Mouse (Mus musculus): Measurements from ENCODE around the gene Pcsk4. TPM values are rescaled to one million over a fixed set of nuclear protein-coding genes. Genes with fewer than 3 reads are reported as not detected.

The Pcsk4 gene
- polyA plus RNA-seq, 1 experiment from 2014 or later = 5.4 TPM

DNA sequence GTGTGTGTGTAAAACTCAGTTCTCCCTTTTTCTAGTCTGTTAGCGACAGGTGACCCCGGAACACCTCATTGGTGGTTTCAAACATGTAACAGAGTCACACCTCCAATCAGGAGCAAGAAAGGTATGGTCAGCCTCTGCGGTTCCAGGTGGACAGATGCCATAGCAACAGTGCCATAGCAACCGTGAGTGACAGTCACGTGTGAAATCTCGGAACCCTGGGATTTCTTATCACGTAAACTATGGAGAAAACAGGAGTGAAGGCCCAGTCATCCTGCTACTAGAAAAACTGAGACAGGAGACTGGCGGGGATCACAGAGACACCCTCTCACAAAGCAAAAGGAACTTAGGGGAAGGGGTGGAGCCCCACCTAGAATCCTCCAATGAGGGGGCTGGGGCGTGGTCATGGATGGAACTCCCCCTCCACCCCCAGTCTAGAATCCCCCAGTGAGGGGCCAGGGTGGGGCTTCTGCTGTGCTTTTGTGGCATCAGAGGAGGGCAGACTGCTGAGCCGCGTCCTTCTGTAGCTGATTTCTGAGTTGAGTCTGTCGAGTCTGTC is 42.2 kb upstream of the Pcsk4 start:
- WGBS = 4% methylated on average over 12 of the region's 12 CpGs

GRCm38 (mm10) chr10:80369995-80370747 is 40.9 kb upstream of the Pcsk4 start:
- H3K27me3 ChIP-seq (ENCODE audit: insufficient read depth, low read length) = no peaks in the 10 kb centered on the region
- no peak overlapping the region for H3K4me3 ChIP-seq (replicated peaks; ENCODE audit: low read depth, low read length)
- H3K9ac ChIP-seq (ENCODE audit: low read depth, low read length) = no peak overlapping the region
- ATAC-seq (replicated peaks; ENCODE audit: low FRiP score, low read depth) = no peak
- no peak overlapping the region for H3K27ac ChIP-seq
- H3K36me3 ChIP-seq (ENCODE audit: insufficient read depth, low read length) = no peaks in the 10 kb centered on the region
- no peak overlapping the region for H3K4me2 ChIP-seq (ENCODE audit: low read length)
- no peaks in the 10 kb centered on the region for H3K9me3 ChIP-seq (replicated peaks; ENCODE audit: low read length)
- peak; percentile 16; the same call in 1 of the 2 replicates for TF ChIP-seq CTCF (IDR thresholded peaks at IDR 0.05; ENCODE audit: low read depth)
- no peak for DNase-seq (ENCODE audit: low spot score)
- H3K4me1 ChIP-seq (replicated peaks; ENCODE audit: insufficient read depth, low read length) = no peaks in the 10 kb centered on the region
- WGBS = 74% methylated on average over 21 of the region's 21 CpGs

More for the DNA sequence above, 42.2 kb upstream of the Pcsk4 start:
- ATAC-seq (replicated peaks; ENCODE audit: low FRiP score, low read depth) (peak; percentile 74; the same call in 1 of the 2 replicates), DNase-seq (ENCODE audit: low spot score) (peak; percentile 78)
- Histone ChIP-seq H3K36me3 (ENCODE audit: insufficient read depth, low read length) (no peaks in the 10 kb centered on the region), H3K4me2 (ENCODE audit: low read length) (peak overlapping the region; percentile 34), H3K27ac (0 out of 2 replicates have a peak overlapping the region, but pooled peaks have one; percentile 8), H3K9ac (ENCODE audit: low read depth, low read length) (0 out of 2 replicates have a peak overlapping the region, but pooled peaks have one; percentile 24), H3K4me1 (replicated peaks; ENCODE audit: insufficient read depth, low read length) (no peaks in the 10 kb centered on the region), H3K27me3 (ENCODE audit: insufficient read depth, low read length) (no peaks in the 10 kb centered on the region), H3K4me3 (replicated peaks; ENCODE audit: low read depth, low read length) (peak overlapping the region; percentile 14; the same call in 1 of the 2 replicates), H3K9me3 (replicated peaks; ENCODE audit: low read length) (no peaks in the 10 kb centered on the region)
- no peak for TF ChIP-seq CTCF (IDR thresholded peaks at IDR 0.05; ENCODE audit: low read depth)

DNA sequence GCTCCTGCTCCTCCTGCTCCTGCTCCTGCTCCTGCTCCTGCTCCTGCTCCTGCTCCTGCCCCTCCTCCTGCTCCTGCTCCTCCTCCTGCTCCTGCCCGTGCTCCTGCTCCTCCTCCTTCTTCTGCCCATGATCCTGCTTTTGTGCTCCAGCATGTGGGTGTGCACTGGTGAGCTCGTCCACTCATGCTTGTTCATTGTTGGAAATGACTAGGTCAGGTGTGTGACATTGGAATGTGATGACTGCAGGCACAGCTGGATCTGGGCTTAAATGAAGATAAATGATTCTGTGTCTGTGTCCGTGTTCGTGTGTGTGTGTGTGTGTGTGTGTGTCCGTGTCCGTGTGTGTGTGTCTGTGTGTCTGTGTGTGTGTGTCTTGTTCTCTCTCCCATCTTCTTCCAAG is 39.1 kb upstream of the Pcsk4 start:
- Histone ChIP-seq H3K27me3 (ENCODE audit: insufficient read depth, low read length) (no peaks in the 10 kb centered on the region), H3K36me3 (ENCODE audit: insufficient read depth, low read length) (no peaks in the 10 kb centered on the region), H3K4me2 (ENCODE audit: low read length) (no peak overlapping the region), H3K4me3 (replicated peaks; ENCODE audit: low read depth, low read length) (no peak overlapping the region), H3K4me1 (replicated peaks; ENCODE audit: insufficient read depth, low read length) (no peaks in the 10 kb centered on the region), H3K27ac (no peak overlapping the region), H3K9ac (ENCODE audit: low read depth, low read length) (no peak overlapping the region), H3K9me3 (replicated peaks; ENCODE audit: low read length) (no peaks in the 10 kb centered on the region)
- DNase-seq (ENCODE audit: low spot score) (no peak), ATAC-seq (replicated peaks; ENCODE audit: low FRiP score, low read depth) (no peak)
- 92% methylated on average over 6 of the region's 6 CpGs for WGBS
- TF ChIP-seq CTCF (IDR thresholded peaks at IDR 0.05; ENCODE audit: low read depth) = no peak

DNA sequence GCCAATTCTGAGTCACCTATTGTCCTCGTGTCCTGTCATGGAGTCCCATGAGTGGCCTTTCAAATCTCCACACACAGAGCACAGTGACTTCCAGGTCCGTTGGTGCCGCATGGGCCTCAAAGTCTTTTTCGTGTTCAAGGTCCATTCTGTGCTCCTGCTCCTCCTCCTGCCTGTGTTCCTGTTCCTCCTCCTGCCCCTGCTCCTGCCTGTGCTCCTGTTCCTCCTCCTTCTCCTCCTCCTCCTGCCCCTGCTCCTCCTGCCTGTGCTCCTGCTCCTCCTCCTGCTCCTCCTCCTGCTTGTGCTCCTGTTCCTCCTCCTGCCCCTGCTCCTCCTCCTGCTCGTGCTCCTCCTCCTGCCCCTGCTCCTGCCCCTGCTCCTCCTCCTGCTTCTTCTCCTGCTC is 38.7 kb upstream of the Pcsk4 start:
- H3K4me2 ChIP-seq (ENCODE audit: low read length) = no peak overlapping the region
- H3K27ac ChIP-seq = no peak overlapping the region
- no peak for ATAC-seq (replicated peaks; ENCODE audit: low FRiP score, low read depth)
- no peaks in the 10 kb centered on the region for H3K9me3 ChIP-seq (replicated peaks; ENCODE audit: low read length)
- H3K27me3 ChIP-seq (ENCODE audit: insufficient read depth, low read length) = no peaks in the 10 kb centered on the region
- H3K4me3 ChIP-seq (replicated peaks; ENCODE audit: low read depth, low read length) = no peak overlapping the region
- H3K36me3 ChIP-seq (ENCODE audit: insufficient read depth, low read length) = no peaks in the 10 kb centered on the region
- no peak overlapping the region for H3K9ac ChIP-seq (ENCODE audit: low read depth, low read length)
- WGBS = 31% methylated on average over 5 of the region's 5 CpGs
- no peak for TF ChIP-seq CTCF (IDR thresholded peaks at IDR 0.05; ENCODE audit: low read depth)
- H3K4me1 ChIP-seq (replicated peaks; ENCODE audit: insufficient read depth, low read length) = no peaks in the 10 kb centered on the region
- no peak for DNase-seq (ENCODE audit: low spot score)

- Histone ChIP-seq H3K4me2 (ENCODE audit: low read length) (no peak overlapping the region), H3K9me3 (replicated peaks; ENCODE audit: low read length) (no peaks in the 10 kb centered on the region), H3K27me3 (ENCODE audit: insufficient read depth, low read length) (no peaks in the 10 kb centered on the region), H3K36me3 (ENCODE audit: insufficient read depth, low read length) (no peaks in the 10 kb centered on the region), H3K4me1 (replicated peaks; ENCODE audit: insufficient read depth, low read length) (no peaks in the 10 kb centered on the region), H3K27ac (no peak overlapping the region), H3K4me3 (replicated peaks; ENCODE audit: low read depth, low read length) (no peak overlapping the region), H3K9ac (ENCODE audit: low read depth, low read length) (no peak overlapping the region)
- ATAC-seq (replicated peaks; ENCODE audit: low FRiP score, low read depth) (no peak), DNase-seq (ENCODE audit: low spot score) (no peak)
- 71% methylated on average over 6 of the region's 6 CpGs for WGBS
- no peak for TF ChIP-seq CTCF (IDR thresholded peaks at IDR 0.05; ENCODE audit: low read depth)
Observed at GRCm38 (mm10) chr10:80365736-80366135, 36.4 kb upstream of the Pcsk4 start.

- no peak for ATAC-seq (replicated peaks; ENCODE audit: low FRiP score, low read depth)
- Histone ChIP-seq H3K4me2 (ENCODE audit: low read length) (no peak overlapping the region), H3K9me3 (replicated peaks; ENCODE audit: low read length) (no peaks in the 10 kb centered on the region), H3K9ac (ENCODE audit: low read depth, low read length) (no peak overlapping the region), H3K27ac (no peak overlapping the region), H3K4me3 (replicated peaks; ENCODE audit: low read depth, low read length) (no peak overlapping the region), H3K27me3 (ENCODE audit: insufficient read depth, low read length) (no peaks in the 10 kb centered on the region), H3K4me1 (replicated peaks; ENCODE audit: insufficient read depth, low read length) (no peaks in the 10 kb centered on the region), H3K36me3 (ENCODE audit: insufficient read depth, low read length) (no peaks in the 10 kb centered on the region)
- DNase-seq (ENCODE audit: low spot score) = no peak
- TF ChIP-seq CTCF (IDR thresholded peaks at IDR 0.05; ENCODE audit: low read depth) = no peak
- 25% methylated on average over 6 of the region's 6 CpGs for WGBS
Observed at GRCm38 (mm10) chr10:80363734-80364133, 34.4 kb upstream of the Pcsk4 start.
